Comparison of ENCODE assay signal across 8 mouse cellular contexts in the genomic region with DNA sequence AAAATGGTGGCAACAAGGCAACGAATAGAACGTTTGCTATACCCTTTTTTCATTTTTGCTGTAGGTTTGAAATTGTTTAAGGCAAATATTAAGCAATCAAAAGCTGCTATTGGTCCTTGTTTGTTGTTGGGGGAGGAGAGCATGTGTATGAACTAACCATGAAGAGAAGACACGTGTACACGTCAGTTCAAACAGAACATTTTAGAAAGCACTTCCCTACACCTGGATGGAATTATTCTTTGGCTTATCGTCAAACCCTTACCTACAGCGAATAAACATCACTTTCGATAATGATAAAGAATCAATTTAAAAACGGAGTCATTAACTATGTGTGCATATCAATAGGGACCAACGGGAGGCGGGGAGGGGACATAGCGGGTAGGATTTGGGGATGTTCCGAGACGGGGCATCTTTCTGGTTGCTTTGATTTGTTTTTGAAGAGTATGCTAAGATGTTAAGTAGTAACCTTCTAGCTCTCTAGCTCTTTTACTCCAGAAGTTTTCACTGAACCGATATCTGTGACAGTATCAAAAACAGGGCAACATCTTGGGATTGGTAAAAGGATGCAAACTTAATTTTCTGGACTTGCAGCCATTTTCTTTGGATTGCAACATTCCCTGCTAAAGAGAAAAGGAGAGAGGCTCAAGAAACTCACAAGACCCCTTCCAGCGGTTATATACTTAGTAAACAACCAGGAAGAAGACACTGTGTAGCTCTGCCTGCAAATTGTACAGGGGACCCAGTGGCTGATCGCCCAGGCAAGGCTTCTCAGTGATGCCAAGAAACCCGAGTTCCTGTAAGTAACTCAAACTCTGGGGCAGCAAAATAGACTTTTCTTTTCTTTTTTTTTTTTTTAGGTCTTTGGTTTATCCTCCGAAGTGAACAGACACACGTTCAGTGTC. TPM values are rescaled to one million over a fixed set of nuclear protein-coding genes. Genes with fewer than 3 reads are reported as not detected.
DNase-seq lines count a peak whose midpoint lies in the region; ATAC-seq and TF ChIP-seq lines count a peak whose summit lies in the region.

No protein-coding gene starts in this region.

- H3K27me3 ChIP-seq in kidney, adult 2 months (replicated peaks; ENCODE audit: control insufficient read depth, insufficient read depth, low read length): no peaks in the 10 kb centered on the region
- H3K27me3 ChIP-seq in MEL (ENCODE audit: control insufficient read depth in 1 of 2, insufficient read depth in 2 of 2, low read length in 2 of 2): no peaks in the 10 kb centered on the region
- no peaks in the 10 kb centered on the region for H3K27me3 ChIP-seq in forebrain, embryonic 15.5 days
- H3K27me3 ChIP-seq in limb, embryonic 14.5 days (ENCODE audit: control insufficient read depth, insufficient read depth, low read length): no peaks in the 10 kb centered on the region
- H3K27me3 ChIP-seq in small intestine, adult 2 months (ENCODE audit: control insufficient read depth, insufficient read depth, low read length): no peaks in the 10 kb centered on the region

- H3K4me3 ChIP-seq in kidney, adult 2 months (ENCODE audit: insufficient read depth, low read depth, low read length): peak overlapping the region; percentile 50
- peak overlapping the region; percentile 64 to 75 for H3K4me3 ChIP-seq in MEL (ENCODE audit: control insufficient read depth in 1 of 2, insufficient read depth in 1 of 2, low read depth in 2 of 2, low read length in 2 of 2)
- peak overlapping the region; percentile 57 for H3K4me3 ChIP-seq in forebrain, embryonic 15.5 days
- peak overlapping the region; percentile 51 for H3K4me3 ChIP-seq in limb, embryonic 14.5 days (replicated peaks; ENCODE audit: low read length)
- H3K4me3 ChIP-seq in small intestine, adult 2 months (ENCODE audit: low read depth, low read length): peak overlapping the region; percentile 73

- TF ChIP-seq EP300 in MEL (IDR thresholded peaks at IDR 0.05; ENCODE audit: low read depth in 1 of 2, low read length in 2 of 2): no peak

- TF ChIP-seq POLR2A in kidney, adult 2 months (IDR thresholded peaks at IDR 0.05; ENCODE audit: low read depth, low read length): no peak
- TF ChIP-seq POLR2A in MEL (IDR thresholded peaks at IDR 0.05; ENCODE audit: control insufficient read depth in 1 of 2, insufficient read depth in 1 of 2, low read depth in 1 of 2, low read length in 2 of 2, poor library complexity in 1 of 2): no peak
- TF ChIP-seq POLR2A in limb, embryonic 14.5 days (IDR thresholded peaks at IDR 0.05; ENCODE audit: borderline replicate concordance, extremely low read depth, insufficient read depth, insufficient read length): no peak
- TF ChIP-seq POLR2A in small intestine, adult 2 months (IDR thresholded peaks at IDR 0.05; ENCODE audit: low read depth, low read length): no peak

- H3K79me2 ChIP-seq in MEL (ENCODE audit: control insufficient read depth, insufficient read depth, low read length, poor library complexity): no peaks in the 10 kb centered on the region; the same call in 1 of the 2 replicates

- peak; percentile 9 for DNase-seq in kidney, adult 2 months
- no peak for DNase-seq in kidney, postnatal 14 days
- DNase-seq in MEL (ENCODE audit: low read depth, low spot score): peak; percentile 82
- peak; percentile 12 for DNase-seq in limb, embryonic 14.5 days (ENCODE audit: low spot score)
- DNase-seq in spleen, postnatal 36 days (ENCODE audit: low spot score in 2 of 2): no peak
- no peak for DNase-seq in layer of hippocampus, adult 11-12 months (ENCODE audit: low spot score)

- peak overlapping the region; percentile 94 for H3K4me2 ChIP-seq in forebrain, embryonic 15.5 days (replicated peaks)
- peak overlapping the region; percentile 62 for H3K4me2 ChIP-seq in limb, embryonic 14.5 days (replicated peaks; ENCODE audit: low read depth, low read length, severe bottlenecking)

- no peaks in the 10 kb centered on the region for H3K9me3 ChIP-seq in MEL (replicated peaks; ENCODE audit: insufficient read depth, low read length)
- no peaks in the 10 kb centered on the region for H3K9me3 ChIP-seq in forebrain, embryonic 15.5 days
- no peaks in the 10 kb centered on the region for H3K9me3 ChIP-seq in limb, embryonic 14.5 days (ENCODE audit: control insufficient read depth, low read length)

- peak overlapping the region; percentile 60 for H3K9ac ChIP-seq in MEL (ENCODE audit: control insufficient read depth, low read depth, low read length, poor library complexity, severe bottlenecking)
- peak overlapping the region; percentile 48 for H3K9ac ChIP-seq in forebrain, embryonic 15.5 days (replicated peaks)
- peak overlapping the region; percentile 60 for H3K9ac ChIP-seq in limb, embryonic 14.5 days (ENCODE audit: low read depth, low read length, severe bottlenecking)

- no peak for ATAC-seq in forebrain, embryonic 15.5 days (replicated peaks)
- no peak for ATAC-seq in limb, embryonic 14.5 days (ENCODE audit: low FRiP score, low read depth)

- H3K4me1 ChIP-seq in kidney, adult 2 months (ENCODE audit: control insufficient read depth, insufficient read depth, low read length): no peaks in the 10 kb centered on the region
- peaks cover 0 to 12% of the 10 kb centered on the region in 2 experiments; a peak in 2 of 4 replicates for H3K4me1 ChIP-seq in MEL (ENCODE audit: control insufficient read depth in 1 of 2, insufficient read depth in 2 of 2, low read length in 2 of 2)
- peaks cover 8% of the 10 kb centered on the region; the same call in 1 of the 2 replicates for H3K4me1 ChIP-seq in forebrain, embryonic 15.5 days
- no peaks in the 10 kb centered on the region for H3K4me1 ChIP-seq in limb, embryonic 14.5 days (ENCODE audit: control insufficient read depth, insufficient read depth, low read length)
- H3K4me1 ChIP-seq in small intestine, adult 2 months (ENCODE audit: control insufficient read depth, insufficient read depth, insufficient read length, low read length): 0 out of 2 replicates have a peak, but pooled peaks cover 3% of the 10 kb centered on the region

- no peak for TF ChIP-seq RAD21 in MEL (IDR thresholded peaks at IDR 0.05; ENCODE audit: low read depth, low read length)

- TF ChIP-seq CTCF in kidney, adult 2 months (conservative IDR thresholded peaks at IDR 0.05; ENCODE audit: insufficient read depth, insufficient read length, low read depth, low read length): no peak
- TF ChIP-seq CTCF in MEL (IDR thresholded peaks at IDR 0.05 in 2 of 3, conservative IDR thresholded peaks at IDR 0.05 in 1 of 3; ENCODE audit: control insufficient read depth in 1 of 3, insufficient read depth in 1 of 3, low read depth in 2 of 3, low read length in 3 of 3, poor library complexity in 1 of 3, severe bottlenecking in 1 of 3): no peak
- TF ChIP-seq CTCF in small intestine, adult 2 months (IDR thresholded peaks at IDR 0.05; ENCODE audit: extremely low read depth, insufficient read length, insufficient replicate concordance, low read depth, low read length): no peak

- H3K36me3 ChIP-seq in kidney, adult 2 months (ENCODE audit: control insufficient read depth, insufficient read depth, low read length): no peaks in the 10 kb centered on the region
- peaks cover 0 to 13% of the 10 kb centered on the region in 2 experiments; a peak in 2 of 4 replicates for H3K36me3 ChIP-seq in MEL (ENCODE audit: control insufficient read depth in 1 of 2, insufficient read depth in 2 of 2, low read length in 2 of 2)
- H3K36me3 ChIP-seq in forebrain, embryonic 15.5 days: no peaks in the 10 kb centered on the region
- H3K36me3 ChIP-seq in limb, embryonic 14.5 days (ENCODE audit: control insufficient read depth, insufficient read depth, low read length): no peaks in the 10 kb centered on the region
- H3K36me3 ChIP-seq in small intestine, adult 2 months (ENCODE audit: control insufficient read depth, insufficient read depth, low read length): no peaks in the 10 kb centered on the region

- H3K27ac ChIP-seq in kidney, adult 2 months (ENCODE audit: insufficient read depth, low read depth, low read length): peak overlapping the region; percentile 2; the same call in 1 of the 2 replicates
- peak overlapping the region; percentile 41 for H3K27ac ChIP-seq in MEL (ENCODE audit: control insufficient read depth, low read depth, low read length)
- H3K27ac ChIP-seq in forebrain, embryonic 15.5 days (replicated peaks): no peak overlapping the region
- peak overlapping the region; percentile 64 for H3K27ac ChIP-seq in limb, embryonic 14.5 days (replicated peaks; ENCODE audit: low read depth, low read length)
- H3K27ac ChIP-seq in small intestine, adult 2 months (ENCODE audit: insufficient read depth, low read depth, low read length): peak overlapping the region; percentile 80

- under 1% methylated on average over 19 of the region's 19 CpGs for WGBS in kidney, adult 2 months
- under 1% methylated on average over 19 of the region's 19 CpGs for WGBS in forebrain, embryonic 15.5 days
- under 1% methylated on average over 19 of the region's 19 CpGs for WGBS in limb, embryonic 14.5 days
- WGBS in small intestine, adult 2 months: 0% methylated on average over 19 of the region's 19 CpGs

RNA-seq across cellular contexts. Expression of gene Hfe2, which starts 22.5 kb away (rescaled TPM):
- polyA plus RNA-seq in kidney, adult 2 months (2012; rRNA removed): 0.23 and 3.9 TPM in 2 replicates
- total RNA-seq in MEL (2012; rRNA removed): not detected in 2 replicates
- polyA plus RNA-seq in MEL (2012; ENCODE audit: insufficient read depth in 1 of 2, insufficient read length in 2 of 2, low read depth in 1 of 2, low replicate concordance in 2 of 2, missing spikeins in 1 of 2): not detected
- polyA plus RNA-seq in forebrain, embryonic 15.5 days (2015; fragmentation: Nextera tagmentation; extraction: Ambion mirVana): 0.43 and 0.82 TPM in 2 replicates
- polyA plus RNA-seq in limb, embryonic 14.5 days (2012; rRNA removed): 21.4 and 26.7 TPM in 2 replicates
- 14.6 and 20.5 TPM in 2 replicates for polyA plus RNA-seq in limb, embryonic 14.5 days (2014; fragmentation: Nextera tagmentation; extraction: Ambion mirVana)
- 0.06 TPM in 1 of 2 replicates, not detected in the other for polyA plus RNA-seq in small intestine, adult 2 months (2012; rRNA removed)

RNA-seq across cellular contexts. Expression of gene BC107364, which starts 50.3 kb away (rescaled TPM):
- polyA plus RNA-seq in kidney, adult 2 months (2012; rRNA removed): 0.08 and 0.14 TPM in 2 replicates
- not detected in 2 replicates for total RNA-seq in MEL (2012; rRNA removed)
- polyA plus RNA-seq in MEL (2012; ENCODE audit: insufficient read depth in 1 of 2, insufficient read length in 2 of 2, low read depth in 1 of 2, low replicate concordance in 2 of 2, missing spikeins in 1 of 2): under 1 TPM in 1 of 2 experiments, not detected in 1; 0.17 TPM
- not detected in 2 replicates for polyA plus RNA-seq in forebrain, embryonic 15.5 days (2015; fragmentation: Nextera tagmentation; extraction: Ambion mirVana)
- 0.10 TPM in 1 of 2 replicates, not detected in the other for polyA plus RNA-seq in limb, embryonic 14.5 days (2012; rRNA removed)
- polyA plus RNA-seq in limb, embryonic 14.5 days (2014; fragmentation: Nextera tagmentation; extraction: Ambion mirVana): 0.40 TPM in 1 of 2 replicates, not detected in the other
- polyA plus RNA-seq in small intestine, adult 2 months (2012; rRNA removed): not detected in 2 replicates

RNA-seq across cellular contexts. Expression of gene Txnip, which starts 55.3 kb away (rescaled TPM):
- polyA plus RNA-seq in kidney, adult 2 months (2012; rRNA removed): 514 and 518 TPM in 2 replicates
- 183 and 191 TPM in 2 replicates for total RNA-seq in MEL (2012; rRNA removed)
- 1,000 to 10,000 TPM in 1 of 2 experiments, 100 to 1,000 TPM in 1; 237 to 1,680 TPM for polyA plus RNA-seq in MEL (2012; ENCODE audit: insufficient read depth in 1 of 2, insufficient read length in 2 of 2, low read depth in 1 of 2, low replicate concordance in 2 of 2, missing spikeins in 1 of 2)
- 68.4 and 69.3 TPM in 2 replicates for polyA plus RNA-seq in forebrain, embryonic 15.5 days (2015; fragmentation: Nextera tagmentation; extraction: Ambion mirVana)
- 211 and 272 TPM in 2 replicates for polyA plus RNA-seq in limb, embryonic 14.5 days (2012; rRNA removed)
- 167 and 172 TPM in 2 replicates for polyA plus RNA-seq in limb, embryonic 14.5 days (2014; fragmentation: Nextera tagmentation; extraction: Ambion mirVana)
- polyA plus RNA-seq in small intestine, adult 2 months (2012; rRNA removed): 167 and 384 TPM in 2 replicates

Comparison
In these comparisons a context has a peak if more than half of its experiments do, and no peak if none do; other contexts are left out.
1. DNase-seq: peak in kidney, adult 2 months (single experiment), MEL (single experiment) and limb, embryonic 14.5 days (single experiment); none in kidney, postnatal 14 days (single experiment), spleen, postnatal 36 days (0 of 2) and layer of hippocampus, adult 11-12 months (single experiment).
2. Peak in every context shown above with its lines, with median percentiles within 50 percentile points of each other: H3K4me3 ChIP-seq and H3K9ac ChIP-seq.